Mouse (Mus musculus): ENCODE data around the gene Tank. TPM values are rescaled to one million over a fixed set of nuclear protein-coding genes. Genes with fewer than 3 reads are reported as not detected.

Gene Tank
- polyA plus RNA-seq, 1 experiment from 2014 or later, result 20.4 TPM

- TF ChIP-seq CTCF (IDR thresholded peaks at IDR 0.05; ENCODE audit: low read depth), result no peak
- H3K9me3 ChIP-seq (ENCODE audit: control insufficient read depth), result no peaks in the 10 kb centered on the region
- no peak for ATAC-seq
- 90% methylated on average over 3 of the region's 3 CpGs for WGBS
- H3K27ac ChIP-seq (ENCODE audit: low read depth, low read length), result no peak overlapping the region
- H3K4me1 ChIP-seq (replicated peaks; ENCODE audit: control insufficient read depth, insufficient read depth, low read length), result no peaks in the 10 kb centered on the region
- H3K9ac ChIP-seq (ENCODE audit: low read depth, low read length), result no peak overlapping the region
- no peak overlapping the region for H3K4me3 ChIP-seq (ENCODE audit: low read depth, low read length)
- no peaks in the 10 kb centered on the region for H3K27me3 ChIP-seq (replicated peaks; ENCODE audit: control insufficient read depth, insufficient read depth, low read length)
- no peak overlapping the region for H3K4me2 ChIP-seq (replicated peaks; ENCODE audit: low read depth)
- no peaks in the 10 kb centered on the region for H3K36me3 ChIP-seq (ENCODE audit: control insufficient read depth, insufficient read depth)
Measured at GRCm38 (mm10) chr2:61674555-61674954, 96.2 kb downstream of the Tank start.

GRCm38 (mm10) chr2:61681572-61681971, 103.2 kb downstream of the Tank start:
- Histone ChIP-seq H3K9me3 (ENCODE audit: control insufficient read depth) (no peaks in the 10 kb centered on the region), H3K27me3 (replicated peaks; ENCODE audit: control insufficient read depth, insufficient read depth, low read length) (no peaks in the 10 kb centered on the region), H3K4me1 (replicated peaks; ENCODE audit: control insufficient read depth, insufficient read depth, low read length) (no peaks in the 10 kb centered on the region), H3K36me3 (ENCODE audit: control insufficient read depth, insufficient read depth) (no peaks in the 10 kb centered on the region), H3K4me3 (ENCODE audit: low read depth, low read length) (no peak overlapping the region), H3K27ac (ENCODE audit: low read depth, low read length) (no peak overlapping the region), H3K9ac (ENCODE audit: low read depth, low read length) (no peak overlapping the region), H3K4me2 (replicated peaks; ENCODE audit: low read depth) (no peak overlapping the region)
- no peak for TF ChIP-seq CTCF (IDR thresholded peaks at IDR 0.05; ENCODE audit: low read depth)
- 76% methylated on average over 1 of the region's 1 CpGs for WGBS
- no peak for ATAC-seq

GRCm38 (mm10) chr2:61686533-61686932, 108.1 kb downstream of the Tank start:
- Histone ChIP-seq H3K4me2 (replicated peaks; ENCODE audit: low read depth) (no peak overlapping the region), H3K27ac (ENCODE audit: low read depth, low read length) (no peak overlapping the region), H3K36me3 (ENCODE audit: control insufficient read depth, insufficient read depth) (no peaks in the 10 kb centered on the region), H3K4me1 (replicated peaks; ENCODE audit: control insufficient read depth, insufficient read depth, low read length) (no peaks in the 10 kb centered on the region), H3K4me3 (ENCODE audit: low read depth, low read length) (no peak overlapping the region), H3K9me3 (ENCODE audit: control insufficient read depth) (no peaks in the 10 kb centered on the region), H3K9ac (ENCODE audit: low read depth, low read length) (no peak overlapping the region), H3K27me3 (replicated peaks; ENCODE audit: control insufficient read depth, insufficient read depth, low read length) (no peaks in the 10 kb centered on the region)
- no peak for TF ChIP-seq CTCF (IDR thresholded peaks at IDR 0.05; ENCODE audit: low read depth)
- 80% methylated on average over 1 of the region's 1 CpGs for WGBS
- ATAC-seq, result no peak

GRCm38 (mm10) chr2:61689086-61689485, 110.7 kb downstream of the Tank start:
- H3K4me3 ChIP-seq (ENCODE audit: low read depth, low read length), result no peak overlapping the region
- H3K27ac ChIP-seq (ENCODE audit: low read depth, low read length), result no peak overlapping the region
- no peak overlapping the region for H3K9ac ChIP-seq (ENCODE audit: low read depth, low read length)
- WGBS, result 85% methylated on average over 3 of the region's 3 CpGs
- no peaks in the 10 kb centered on the region for H3K27me3 ChIP-seq (replicated peaks; ENCODE audit: control insufficient read depth, insufficient read depth, low read length)
- TF ChIP-seq CTCF (IDR thresholded peaks at IDR 0.05; ENCODE audit: low read depth), result no peak
- ATAC-seq, result no peak
- H3K4me2 ChIP-seq (replicated peaks; ENCODE audit: low read depth), result no peak overlapping the region
- no peaks in the 10 kb centered on the region for H3K4me1 ChIP-seq (replicated peaks; ENCODE audit: control insufficient read depth, insufficient read depth, low read length)
- H3K36me3 ChIP-seq (ENCODE audit: control insufficient read depth, insufficient read depth), result no peaks in the 10 kb centered on the region
- H3K9me3 ChIP-seq (ENCODE audit: control insufficient read depth), result no peaks in the 10 kb centered on the region

Other genes with a start within 250 kb of the Tank start
- gene Psmd14, start 133.1 kb downstream of the Tank start, polyA plus RNA-seq (2015; fragmentation: Nextera tagmentation; extraction: Ambion mirVana), result 115 and 120 TPM in 2 replicates
- gene Tbr1, start 224.3 kb downstream of the Tank start, polyA plus RNA-seq (2015; fragmentation: Nextera tagmentation; extraction: Ambion mirVana), result not detected in 2 replicates